Mouse (Mus musculus) spleen, adult 2 months (tissue): ENCODE results near the gene Tvp23b.

Experiments used
- CTCF ChIP-seq: fragments of 200-500 bp; IDR thresholded peaks from 2 replicates; pipeline ENCODE4 v1.5.1; 2011; ENCODE audit warnings: mild to moderate bottlenecking, inconsistent platforms; ENCODE audit not compliant: insufficient read depth, insufficient read length, insufficient replicate concordance; ENCODE audit errors: extremely low read depth
- POLR2A ChIP-seq: fragments of 200-500 bp; IDR thresholded peaks from 2 replicates; pipeline ENCODE4 v1.6.1; 2011; ENCODE audit warnings: low read depth, low read length, inconsistent platforms

DNA sequence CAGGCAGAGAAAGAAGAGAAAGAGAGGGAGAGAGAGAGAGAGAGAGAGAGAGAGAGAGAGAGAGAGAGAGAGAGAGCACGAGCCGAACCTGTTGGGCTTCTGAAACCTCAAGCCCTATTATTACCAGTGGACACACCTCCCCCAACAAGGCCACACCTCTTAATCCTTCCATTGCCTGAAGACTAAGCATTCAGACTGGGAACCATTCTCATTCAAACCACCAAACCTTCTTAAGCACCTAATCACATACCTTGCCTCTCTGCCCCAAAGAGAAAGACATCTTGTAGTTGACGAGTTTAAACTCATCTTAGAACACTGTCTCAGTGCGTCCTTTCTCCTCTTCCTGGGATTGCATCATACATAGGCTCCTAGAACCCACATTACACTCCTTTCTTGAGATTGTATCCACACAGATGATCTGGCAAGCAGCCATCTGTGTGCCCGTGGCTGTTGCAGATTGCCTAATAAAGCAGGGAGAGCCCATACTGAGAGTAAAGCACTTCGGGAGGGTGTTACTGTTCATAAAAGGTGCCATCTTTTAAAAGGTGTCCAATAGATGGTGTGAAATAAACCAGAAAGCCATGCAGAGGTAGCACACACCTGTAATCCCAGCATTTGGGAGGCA, 24.7 kb downstream of the Tvp23b start:
- TF ChIP-seq POLR2A: no peak
- TF ChIP-seq CTCF: no peak
